Mouse (Mus musculus) skeletal muscle tissue, postnatal 0 days (tissue): Measurements from ENCODE around the gene Olfr466. TPM values are rescaled to one million over a fixed set of nuclear protein-coding genes. Genes with fewer than 3 reads are reported as not detected.

ENCODE experiments used
- polyA plus RNA-seq: library from polyadenylated mRNA; unstranded; fragments of >200 nt; fragmentation: Nextera tagmentation; extraction: Ambion mirVana; gene quantifications from 2 replicates; pipeline ENCODE4 v1.2.1, GENCODE M21; 2015

Gene Olfr466
- polyA plus RNA-seq, result not detected in 2 replicates

GRCm38 (mm10) chr13:65149940-65150339, at the start of gene Olfr466:
Olfr466 (plus strand) TSS chr13:65150240.

GRCm38 (mm10) chr13:65112459-65113110, 37.5 kb upstream of the Olfr466 start, which contains the start of gene Mfsd14b:
Mfsd14b (minus strand) TSS chr13:65112975.

GRCm38 (mm10) chr13:65137789-65138188, 12.3 kb upstream of the Olfr466 start, which contains the start of gene Olfr465-ps1:
Olfr465-ps1 (plus strand) TSS chr13:65138089.

Other genes with a start within 250 kb of the Olfr466 start
- gene Cntnap3, start 246.3 kb upstream of the Olfr466 start, polyA plus RNA-seq, result 0.07 and 0.14 TPM in 2 replicates
- not detected in 2 replicates for gene Spata31, start 232.8 kb upstream of the Olfr466 start, polyA plus RNA-seq
- gene Spata31d1c, start 117.2 kb upstream of the Olfr466 start, polyA plus RNA-seq, result not detected in 2 replicates
- not detected in 2 replicates for gene Prss47, start 97.5 kb upstream of the Olfr466 start, polyA plus RNA-seq
- gene Mfsd14b, start 37.3 kb upstream of the Olfr466 start, polyA plus RNA-seq, result 20.2 and 24.3 TPM in 2 replicates
- gene Olfr465-ps1, start 12.2 kb upstream of the Olfr466 start, polyA plus RNA-seq, result not detected in 2 replicates
- not detected in 2 replicates for gene Nlrp4f, start 55.7 kb downstream of the Olfr466 start, polyA plus RNA-seq
- gene Gm10775, start 109.3 kb downstream of the Olfr466 start, polyA plus RNA-seq, result not detected in 2 replicates
- gene Zfp369, start 128.6 kb downstream of the Olfr466 start, polyA plus RNA-seq, result 4.4 and 4.5 TPM in 2 replicates